Mouse (Mus musculus): ENCODE results near the gene Kxd1. TPM values are rescaled to one million over a fixed set of nuclear protein-coding genes. Genes with fewer than 3 reads are reported as not detected.

The Kxd1 gene
- polyA plus RNA-seq, 1 experiment: 82.2 TPM

DNA sequence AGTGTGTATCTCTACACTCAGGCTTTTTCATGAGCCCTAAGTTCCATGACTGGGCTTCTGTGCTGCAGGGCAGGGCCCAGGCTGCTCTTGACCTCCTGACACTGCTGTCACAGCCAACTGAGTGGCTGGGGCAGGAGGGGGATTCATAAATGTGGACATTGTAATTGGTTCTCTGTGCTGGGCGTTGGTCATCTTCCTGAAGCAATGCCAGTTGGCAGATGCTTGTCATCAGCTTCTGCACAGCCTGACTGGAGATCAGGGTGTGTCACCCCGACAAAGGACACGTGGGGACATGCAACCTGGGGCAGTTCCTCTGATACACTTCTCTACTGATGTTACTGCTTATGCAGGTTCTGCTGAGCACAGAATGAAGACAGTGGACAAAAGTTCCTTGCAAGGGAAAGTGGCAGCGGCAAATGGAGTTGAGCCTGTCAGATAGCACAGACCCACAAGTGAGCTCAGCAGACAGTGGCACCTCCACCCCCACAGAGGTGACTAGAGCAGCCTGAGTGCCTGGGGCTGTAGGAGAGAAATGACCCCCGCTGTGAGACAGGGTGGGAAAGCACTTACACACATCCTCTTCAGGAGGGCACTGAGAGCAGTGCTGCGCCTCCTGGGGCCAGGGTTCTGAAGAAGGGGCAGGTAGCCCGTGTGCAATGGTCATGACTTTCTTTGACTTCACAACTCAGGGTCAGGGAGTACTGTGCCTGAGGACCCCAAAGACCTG is 34.2 kb upstream of the Kxd1 start:
- TF ChIP-seq POLR2A (IDR thresholded peaks at IDR 0.05; ENCODE audit: borderline replicate concordance, low read depth, low read length): no peak
- no peak for TF ChIP-seq CTCF (IDR thresholded peaks at IDR 0.05; ENCODE audit: low read depth, low read length)
- Histone ChIP-seq H3K4me3 (ENCODE audit: insufficient read depth, low read length) (no peak overlapping the region), H3K4me1 (ENCODE audit: control insufficient read depth, insufficient read depth, low read length) (peaks cover 65% of the 10 kb centered on the region), H3K27ac (ENCODE audit: insufficient read depth, low read depth, low read length) (peak overlapping the region; percentile 80)

DNA sequence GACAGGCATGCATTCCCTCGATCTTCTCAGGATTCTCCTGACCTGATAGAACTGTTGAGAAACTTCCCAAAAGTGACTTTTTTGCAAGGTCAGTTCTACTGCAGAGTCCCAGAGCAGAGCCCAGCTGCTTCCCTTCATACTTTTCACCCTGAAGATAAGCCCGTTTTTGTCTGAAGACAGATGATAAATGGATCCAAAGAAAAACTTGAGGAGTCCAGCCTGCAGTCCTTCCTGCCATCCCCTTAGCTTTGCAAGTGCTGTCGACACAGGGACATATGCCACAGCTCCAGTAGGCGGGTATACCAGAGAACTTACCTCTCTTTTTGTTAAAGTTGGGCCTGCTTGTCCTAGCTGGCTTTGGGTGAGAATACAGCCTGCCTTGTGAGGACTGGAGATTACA is 33.6 kb upstream of the Kxd1 start:
- TF ChIP-seq CTCF (IDR thresholded peaks at IDR 0.05; ENCODE audit: low read depth, low read length) (no peak), POLR2A (IDR thresholded peaks at IDR 0.05; ENCODE audit: borderline replicate concordance, low read depth, low read length) (no peak)
- peaks cover 65% of the 10 kb centered on the region for H3K4me1 ChIP-seq (ENCODE audit: control insufficient read depth, insufficient read depth, low read length)
- H3K4me3 ChIP-seq (ENCODE audit: insufficient read depth, low read length): no peak overlapping the region
- H3K27ac ChIP-seq (ENCODE audit: insufficient read depth, low read depth, low read length): peak overlapping the region; percentile 80

DNA sequence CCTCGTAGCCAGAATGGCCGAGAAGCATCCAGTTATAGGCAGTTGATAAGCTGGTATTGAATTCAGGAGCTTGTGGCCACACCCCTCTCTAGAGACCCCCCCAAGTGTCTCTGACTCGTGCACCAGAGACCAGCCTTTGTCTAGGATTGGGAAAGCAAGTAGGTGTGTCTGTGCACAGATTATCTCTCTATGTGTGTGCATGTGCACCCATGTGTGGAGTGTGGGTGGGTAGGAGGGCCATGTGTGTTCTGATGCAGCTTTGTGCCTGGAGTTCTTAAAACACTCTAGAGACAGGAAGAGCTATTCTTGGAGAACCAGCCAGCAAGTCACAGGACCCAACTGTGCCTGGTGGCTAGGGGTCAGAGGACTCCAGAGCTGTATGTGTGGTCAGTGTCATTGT is 32.8 kb upstream of the Kxd1 start:
- Histone ChIP-seq H3K27ac (ENCODE audit: insufficient read depth, low read depth, low read length) (peak overlapping the region; percentile 80), H3K4me3 (ENCODE audit: insufficient read depth, low read length) (peak overlapping the region; percentile 14), H3K4me1 (ENCODE audit: control insufficient read depth, insufficient read depth, low read length) (peaks cover 63% of the 10 kb centered on the region)
- TF ChIP-seq POLR2A (IDR thresholded peaks at IDR 0.05; ENCODE audit: borderline replicate concordance, low read depth, low read length): no peak
- no peak for TF ChIP-seq CTCF (IDR thresholded peaks at IDR 0.05; ENCODE audit: low read depth, low read length)

DNA sequence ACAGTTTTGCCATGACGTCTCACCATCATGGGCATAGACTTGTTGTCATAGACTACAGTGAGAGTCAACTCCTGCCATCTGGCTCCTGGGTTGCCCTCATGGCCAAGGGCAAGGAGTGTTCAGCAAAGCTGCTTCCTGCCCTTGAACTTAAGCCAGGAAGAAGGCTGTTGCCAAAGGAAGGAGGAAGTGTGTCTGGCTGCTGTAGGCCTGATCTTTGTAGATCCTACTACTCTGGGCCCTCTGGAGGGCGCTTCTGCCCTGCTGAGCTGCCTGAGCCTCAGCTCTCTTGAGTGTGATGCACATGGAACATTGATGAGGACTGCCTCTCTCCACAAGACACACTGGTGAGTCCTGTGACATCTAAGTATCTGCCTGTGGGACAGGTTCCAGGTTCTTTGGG is 32.3 kb upstream of the Kxd1 start:
- H3K4me1 ChIP-seq (ENCODE audit: control insufficient read depth, insufficient read depth, low read length): peaks cover 62% of the 10 kb centered on the region
- TF ChIP-seq POLR2A (IDR thresholded peaks at IDR 0.05; ENCODE audit: borderline replicate concordance, low read depth, low read length): no peak
- TF ChIP-seq CTCF (IDR thresholded peaks at IDR 0.05; ENCODE audit: low read depth, low read length): 0 out of 2 replicates have a peak, but pooled peaks have one; percentile 25
- peak overlapping the region; percentile 80 for H3K27ac ChIP-seq (ENCODE audit: insufficient read depth, low read depth, low read length)
- peak overlapping the region; percentile 14; the same call in 1 of the 2 replicates for H3K4me3 ChIP-seq (ENCODE audit: insufficient read depth, low read length)

DNA sequence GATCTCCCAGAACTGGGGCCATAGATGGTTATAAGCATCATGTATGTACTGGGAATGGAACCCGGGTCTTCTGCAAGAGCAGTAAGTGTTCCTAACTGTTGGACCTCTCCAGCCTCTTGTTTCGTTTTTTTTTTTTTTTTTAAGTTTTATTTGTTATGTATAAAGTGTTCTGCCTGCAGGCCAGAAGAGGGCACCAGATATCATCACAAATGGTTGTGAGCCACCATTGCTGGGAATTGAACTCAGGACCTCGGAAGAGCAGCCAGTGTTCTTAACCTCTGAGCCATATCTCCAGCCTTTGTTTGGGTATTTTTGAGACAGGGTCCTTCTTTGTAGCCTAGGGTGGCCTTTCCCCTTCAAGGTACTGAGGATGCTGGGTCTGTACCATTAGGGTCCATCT is 31.2 kb upstream of the Kxd1 start:
- peaks cover 61% of the 10 kb centered on the region for H3K4me1 ChIP-seq (ENCODE audit: control insufficient read depth, insufficient read depth, low read length)
- TF ChIP-seq CTCF (IDR thresholded peaks at IDR 0.05; ENCODE audit: low read depth, low read length): no peak; the same call in 1 of the 2 replicates
- TF ChIP-seq POLR2A (IDR thresholded peaks at IDR 0.05; ENCODE audit: borderline replicate concordance, low read depth, low read length): no peak
- no peak overlapping the region for H3K4me3 ChIP-seq (ENCODE audit: insufficient read depth, low read length)
- no peak overlapping the region for H3K27ac ChIP-seq (ENCODE audit: insufficient read depth, low read depth, low read length)

DNA sequence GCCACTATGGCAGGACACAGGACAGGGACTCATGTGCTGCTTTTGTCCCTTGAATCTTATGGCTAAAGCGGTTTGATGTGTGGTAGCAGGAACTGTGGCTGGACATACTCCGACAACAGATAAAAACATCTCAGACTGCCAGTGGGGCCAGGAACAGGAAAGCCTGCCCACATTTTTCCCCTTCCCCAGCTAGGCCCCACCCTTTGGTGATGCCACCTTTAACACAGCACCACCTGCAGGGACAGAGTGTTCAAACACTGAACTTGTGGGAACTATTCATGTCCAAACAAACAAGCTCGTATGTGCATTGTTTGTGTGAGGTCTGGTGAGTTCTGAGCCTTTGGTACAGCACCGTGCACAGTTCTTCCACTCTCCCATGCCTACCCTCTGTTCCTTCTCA is 30.6 kb upstream of the Kxd1 start:
- no peak for TF ChIP-seq POLR2A (IDR thresholded peaks at IDR 0.05; ENCODE audit: borderline replicate concordance, low read depth, low read length)
- TF ChIP-seq CTCF (IDR thresholded peaks at IDR 0.05; ENCODE audit: low read depth, low read length): no peak
- Histone ChIP-seq H3K27ac (ENCODE audit: insufficient read depth, low read depth, low read length) (no peak overlapping the region), H3K4me3 (ENCODE audit: insufficient read depth, low read length) (no peak overlapping the region), H3K4me1 (ENCODE audit: control insufficient read depth, insufficient read depth, low read length) (peaks cover 63% of the 10 kb centered on the region)

DNA sequence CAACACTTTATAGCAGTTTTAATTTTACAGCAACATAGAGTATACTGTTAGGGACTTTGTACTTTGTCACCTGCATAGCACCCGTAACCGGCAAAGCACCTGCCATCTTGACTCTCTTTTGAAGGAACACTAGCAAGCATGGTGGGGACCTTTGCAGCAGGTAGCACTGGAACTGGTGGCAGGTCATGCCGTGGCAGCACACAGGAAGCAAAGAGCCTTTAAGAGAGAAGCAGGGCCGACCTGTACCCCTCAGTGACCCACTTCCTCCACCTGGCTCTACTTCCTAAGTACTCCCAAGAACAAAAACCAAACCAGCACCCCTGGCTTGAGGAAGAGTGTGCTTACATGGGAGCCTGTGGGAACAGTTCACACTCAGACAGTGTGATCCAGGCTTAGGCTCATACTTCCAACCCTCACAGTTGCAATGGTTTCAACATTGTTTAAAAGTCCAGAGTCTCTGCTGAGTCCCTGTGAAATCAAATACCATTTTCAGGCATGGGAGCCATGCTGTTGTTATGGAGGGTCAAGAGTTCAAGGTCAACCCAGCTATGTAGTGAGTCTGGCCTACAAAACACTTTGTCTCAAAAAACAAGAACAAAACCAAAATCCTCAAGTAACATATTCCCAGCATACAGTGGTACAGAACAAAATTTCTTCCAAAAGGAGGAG is 27.5 kb upstream of the Kxd1 start:
- H3K27ac ChIP-seq (ENCODE audit: insufficient read depth, low read depth, low read length): no peak overlapping the region
- peaks cover 61% of the 10 kb centered on the region for H3K4me1 ChIP-seq (ENCODE audit: control insufficient read depth, insufficient read depth, low read length)
- TF ChIP-seq CTCF (IDR thresholded peaks at IDR 0.05; ENCODE audit: low read depth, low read length) (no peak), POLR2A (IDR thresholded peaks at IDR 0.05; ENCODE audit: borderline replicate concordance, low read depth, low read length) (no peak)
- no peak overlapping the region for H3K4me3 ChIP-seq (ENCODE audit: insufficient read depth, low read length)

DNA sequence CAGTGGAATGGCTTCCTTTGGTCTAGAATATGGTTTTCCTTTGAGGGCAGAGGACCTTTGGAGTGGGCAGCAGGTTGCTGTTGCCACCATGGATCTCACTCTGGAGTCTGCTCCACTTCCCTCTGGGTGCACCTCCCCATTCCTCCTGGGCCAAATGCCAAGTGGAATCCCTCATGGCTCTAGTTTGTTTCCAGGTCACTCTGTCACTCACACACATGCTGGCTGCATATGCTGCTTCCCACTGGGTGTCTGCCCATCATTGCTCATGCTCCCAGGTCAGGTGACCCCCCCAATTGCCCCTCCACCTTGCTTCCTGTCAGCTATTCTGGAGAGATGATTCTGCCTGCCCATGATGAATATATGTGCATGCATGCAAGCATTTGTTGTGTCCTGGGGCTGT is 26.0 kb upstream of the Kxd1 start:
- H3K27ac ChIP-seq (ENCODE audit: insufficient read depth, low read depth, low read length): peak overlapping the region; percentile 22
- no peak overlapping the region for H3K4me3 ChIP-seq (ENCODE audit: insufficient read depth, low read length)

DNA sequence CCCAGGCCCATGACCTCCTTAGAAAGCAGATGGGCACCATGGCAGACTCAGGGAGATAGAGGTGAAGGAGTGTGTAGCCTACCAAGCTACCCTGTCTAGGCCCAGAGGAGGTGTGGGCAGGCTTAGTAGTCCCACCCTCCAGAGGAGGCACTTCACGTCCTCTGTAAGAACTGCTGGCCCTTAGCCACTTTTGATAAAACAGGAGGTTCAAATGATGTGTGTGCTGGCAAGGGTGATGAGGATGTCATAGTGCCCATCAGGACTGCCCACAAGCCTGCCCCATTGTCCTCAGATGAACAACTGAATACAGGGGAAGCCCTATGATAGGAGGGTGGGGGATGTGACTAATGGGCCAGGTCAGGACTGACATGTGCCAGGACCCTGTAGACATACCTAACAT is 25.1 kb upstream of the Kxd1 start:
- Histone ChIP-seq H3K27ac (ENCODE audit: insufficient read depth, low read depth, low read length) (no peak overlapping the region), H3K4me3 (ENCODE audit: insufficient read depth, low read length) (no peak overlapping the region), H3K4me1 (ENCODE audit: control insufficient read depth, insufficient read depth, low read length) (peaks cover 69% of the 10 kb centered on the region)
- no peak for TF ChIP-seq POLR2A (IDR thresholded peaks at IDR 0.05; ENCODE audit: borderline replicate concordance, low read depth, low read length)
- no peak for TF ChIP-seq CTCF (IDR thresholded peaks at IDR 0.05; ENCODE audit: low read depth, low read length)

More for the DNA sequence above, 26.0 kb upstream of the Kxd1 start:
- H3K4me1 ChIP-seq (ENCODE audit: control insufficient read depth, insufficient read depth, low read length): peaks cover 65% of the 10 kb centered on the region
- TF ChIP-seq CTCF (IDR thresholded peaks at IDR 0.05; ENCODE audit: low read depth, low read length): no peak
- no peak for TF ChIP-seq POLR2A (IDR thresholded peaks at IDR 0.05; ENCODE audit: borderline replicate concordance, low read depth, low read length)

DNA sequence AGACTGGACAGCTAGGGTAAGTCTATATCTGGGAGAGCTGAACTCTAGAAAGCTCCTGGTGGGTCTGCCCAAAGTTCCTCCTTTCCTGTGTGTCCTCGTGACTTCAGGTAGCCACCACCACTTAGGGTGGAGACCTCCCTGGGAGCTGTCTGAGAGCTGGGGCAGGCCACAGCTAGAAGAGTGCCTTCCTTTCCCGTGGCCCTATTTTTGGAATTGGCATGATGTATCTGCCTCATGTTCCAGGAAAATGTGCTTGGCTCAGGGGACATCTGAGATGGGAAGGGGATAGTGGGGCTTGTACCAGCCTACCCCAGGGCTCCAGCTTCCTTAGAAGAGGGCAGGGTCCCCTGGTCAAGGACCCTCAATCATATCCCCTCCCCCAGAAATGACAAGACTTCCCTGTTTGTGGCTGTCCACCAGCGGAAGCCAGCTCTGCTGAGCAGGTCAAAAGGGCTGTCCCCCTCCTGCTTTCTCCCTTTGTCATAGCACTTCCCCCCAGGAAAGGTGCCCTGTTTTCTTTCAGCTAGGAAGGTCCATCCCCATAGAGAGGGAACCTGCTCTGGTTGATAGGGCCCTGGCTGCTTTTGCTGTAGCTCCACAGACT is 23.9 kb upstream of the Kxd1 start:
- H3K27ac ChIP-seq (ENCODE audit: insufficient read depth, low read depth, low read length): peak overlapping the region; percentile 48
- no peak overlapping the region for H3K4me3 ChIP-seq (ENCODE audit: insufficient read depth, low read length)
- H3K4me1 ChIP-seq (ENCODE audit: control insufficient read depth, insufficient read depth, low read length): peaks cover 78% of the 10 kb centered on the region
- TF ChIP-seq POLR2A (IDR thresholded peaks at IDR 0.05; ENCODE audit: borderline replicate concordance, low read depth, low read length) (no peak), CTCF (IDR thresholded peaks at IDR 0.05; ENCODE audit: low read depth, low read length) (no peak)
